Mouse (Mus musculus): ENCODE data around the gene Col23a1. TPM values are rescaled to one million over a fixed set of nuclear protein-coding genes. Genes with fewer than 3 reads are reported as not detected.

Col23a1 gene
- polyA plus RNA-seq, 1 experiment = 0.76 TPM

DNA sequence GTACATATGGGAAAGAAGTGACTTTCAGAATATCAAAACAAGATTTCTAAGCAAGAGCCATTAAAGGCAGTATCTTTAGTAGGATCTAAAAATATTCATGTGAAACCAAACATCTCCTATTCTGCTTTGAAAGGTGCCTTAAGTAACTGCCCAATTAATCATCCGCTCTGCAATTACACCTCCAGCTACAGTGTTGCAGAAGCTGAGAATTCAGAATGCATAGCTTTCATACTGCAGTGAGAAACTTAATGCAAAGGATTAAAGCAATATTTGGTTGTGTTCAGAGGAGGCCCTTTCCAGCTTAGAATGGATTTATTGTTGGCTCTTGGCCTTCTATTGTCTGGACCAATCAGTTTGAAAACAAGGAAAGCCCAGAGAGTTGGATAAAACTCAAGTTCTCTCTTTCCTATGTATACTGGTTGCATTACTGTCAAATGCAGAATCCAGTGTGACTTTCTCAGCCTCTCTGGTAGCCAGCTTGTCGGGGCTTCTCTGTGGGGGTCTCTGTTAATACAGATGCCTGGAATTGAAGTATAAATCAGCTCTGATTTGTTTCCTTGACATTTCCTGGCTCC is 4.3 kb downstream of the Col23a1 start:
- Histone ChIP-seq H3K9ac (ENCODE audit: low read depth, poor library complexity, severe bottlenecking) (no peak overlapping the region), H3K4me3 (ENCODE audit: low read depth, low read length) (no peak overlapping the region), H3K4me1 (ENCODE audit: control insufficient read depth, insufficient read depth, low read length) (no peaks in the 10 kb centered on the region), H3K36me3 (ENCODE audit: control insufficient read depth, insufficient read depth, low read length, poor library complexity, severe bottlenecking) (no peaks in the 10 kb centered on the region), H3K27ac (ENCODE audit: insufficient read depth, low read length) (no peak overlapping the region), H3K27me3 (ENCODE audit: control insufficient read depth, insufficient read depth, low read length, poor library complexity, severe bottlenecking) (peaks cover 4% of the 10 kb centered on the region; the same call in 1 of the 2 replicates), H3K9me3 (replicated peaks; ENCODE audit: control insufficient read depth, insufficient read depth, low read length, poor library complexity, severe bottlenecking) (no peaks in the 10 kb centered on the region; the same call in 1 of the 2 replicates)
- no peak for TF ChIP-seq EP300 (IDR thresholded peaks at IDR 0.05; ENCODE audit: insufficient read depth, low read depth, low read length)
- TF ChIP-seq CTCF (IDR thresholded peaks at IDR 0.05; ENCODE audit: low read depth, low read length) = no peak
- no peak for TF ChIP-seq POLR2A (IDR thresholded peaks at IDR 0.05; ENCODE audit: insufficient read depth, low read length)

GRCm38 (mm10) chr11:51295742-51296141 is 6.0 kb downstream of the Col23a1 start:
- TF ChIP-seq CTCF (IDR thresholded peaks at IDR 0.05; ENCODE audit: low read depth, low read length) (no peak), EP300 (IDR thresholded peaks at IDR 0.05; ENCODE audit: insufficient read depth, low read depth, low read length) (no peak), POLR2A (IDR thresholded peaks at IDR 0.05; ENCODE audit: insufficient read depth, low read length) (no peak)
- no peaks in the 10 kb centered on the region for H3K4me1 ChIP-seq (ENCODE audit: control insufficient read depth, insufficient read depth, low read length)
- H3K36me3 ChIP-seq (ENCODE audit: control insufficient read depth, insufficient read depth, low read length, poor library complexity, severe bottlenecking) = no peaks in the 10 kb centered on the region
- H3K9ac ChIP-seq (ENCODE audit: low read depth, poor library complexity, severe bottlenecking) = no peak overlapping the region
- peaks cover 4% of the 10 kb centered on the region; the same call in 1 of the 2 replicates for H3K27me3 ChIP-seq (ENCODE audit: control insufficient read depth, insufficient read depth, low read length, poor library complexity, severe bottlenecking)
- no peak overlapping the region for H3K27ac ChIP-seq (ENCODE audit: insufficient read depth, low read length)
- no peaks in the 10 kb centered on the region; the same call in 1 of the 2 replicates for H3K9me3 ChIP-seq (replicated peaks; ENCODE audit: control insufficient read depth, insufficient read depth, low read length, poor library complexity, severe bottlenecking)
- H3K4me3 ChIP-seq (ENCODE audit: low read depth, low read length) = no peak overlapping the region

GRCm38 (mm10) chr11:51298691-51299090 is 9.0 kb downstream of the Col23a1 start:
- H3K9me3 ChIP-seq (replicated peaks; ENCODE audit: control insufficient read depth, insufficient read depth, low read length, poor library complexity, severe bottlenecking) = no peaks in the 10 kb centered on the region
- TF ChIP-seq EP300 (IDR thresholded peaks at IDR 0.05; ENCODE audit: insufficient read depth, low read depth, low read length) (no peak), POLR2A (IDR thresholded peaks at IDR 0.05; ENCODE audit: insufficient read depth, low read length) (no peak), CTCF (IDR thresholded peaks at IDR 0.05; ENCODE audit: low read depth, low read length) (no peak)

DNA sequence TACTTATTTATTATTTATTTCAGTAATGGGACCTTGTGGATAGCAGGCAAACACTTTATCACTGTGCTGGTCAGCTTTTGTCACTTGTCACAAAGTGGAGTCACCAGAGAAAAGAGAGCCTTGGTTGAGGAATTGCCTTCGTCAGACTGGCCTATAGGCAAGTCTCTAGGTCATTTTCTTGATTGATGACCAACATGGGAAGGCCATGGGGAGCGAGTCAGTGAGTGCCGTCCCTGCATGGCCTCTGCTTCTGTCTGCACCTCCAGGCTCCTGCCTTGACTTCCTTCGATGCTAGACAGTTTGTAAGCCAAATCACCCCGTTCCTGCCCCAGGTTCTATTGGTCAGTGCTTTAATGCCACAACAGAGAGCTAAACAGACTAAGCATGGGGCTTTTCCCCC is 12.7 kb downstream of the Col23a1 start:
- H3K9me3 ChIP-seq (replicated peaks; ENCODE audit: control insufficient read depth, insufficient read depth, low read length, poor library complexity, severe bottlenecking) = no peaks in the 10 kb centered on the region
- no peak overlapping the region for H3K9ac ChIP-seq (ENCODE audit: low read depth, poor library complexity, severe bottlenecking)
- H3K36me3 ChIP-seq (ENCODE audit: control insufficient read depth, insufficient read depth, low read length, poor library complexity, severe bottlenecking) = no peaks in the 10 kb centered on the region
- H3K27me3 ChIP-seq (ENCODE audit: control insufficient read depth, insufficient read depth, low read length, poor library complexity, severe bottlenecking) = no peaks in the 10 kb centered on the region
- H3K4me1 ChIP-seq (ENCODE audit: control insufficient read depth, insufficient read depth, low read length) = no peaks in the 10 kb centered on the region
- no peak overlapping the region for H3K27ac ChIP-seq (ENCODE audit: insufficient read depth, low read length)
- no peak for TF ChIP-seq EP300 (IDR thresholded peaks at IDR 0.05; ENCODE audit: insufficient read depth, low read depth, low read length)
- TF ChIP-seq CTCF (IDR thresholded peaks at IDR 0.05; ENCODE audit: low read depth, low read length) = no peak
- no peak for TF ChIP-seq POLR2A (IDR thresholded peaks at IDR 0.05; ENCODE audit: insufficient read depth, low read length)
- no peak overlapping the region for H3K4me3 ChIP-seq (ENCODE audit: low read depth, low read length)

More at GRCm38 (mm10) chr11:51298691-51299090, 9.0 kb downstream of the Col23a1 start:
- no peak overlapping the region for H3K9ac ChIP-seq (ENCODE audit: low read depth, poor library complexity, severe bottlenecking)
- no peak overlapping the region for H3K4me3 ChIP-seq (ENCODE audit: low read depth, low read length)
- H3K27ac ChIP-seq (ENCODE audit: insufficient read depth, low read length) = no peak overlapping the region
- no peaks in the 10 kb centered on the region for H3K36me3 ChIP-seq (ENCODE audit: control insufficient read depth, insufficient read depth, low read length, poor library complexity, severe bottlenecking)
- no peaks in the 10 kb centered on the region for H3K27me3 ChIP-seq (ENCODE audit: control insufficient read depth, insufficient read depth, low read length, poor library complexity, severe bottlenecking)
- no peaks in the 10 kb centered on the region for H3K4me1 ChIP-seq (ENCODE audit: control insufficient read depth, insufficient read depth, low read length)

GRCm38 (mm10) chr11:51303981-51304553 is 14.3 kb downstream of the Col23a1 start:
- H3K9me3 ChIP-seq (replicated peaks; ENCODE audit: control insufficient read depth, insufficient read depth, low read length, poor library complexity, severe bottlenecking) = no peaks in the 10 kb centered on the region
- TF ChIP-seq POLR2A (IDR thresholded peaks at IDR 0.05; ENCODE audit: insufficient read depth, low read length) (no peak), EP300 (IDR thresholded peaks at IDR 0.05; ENCODE audit: insufficient read depth, low read depth, low read length) (no peak), CTCF (IDR thresholded peaks at IDR 0.05; ENCODE audit: low read depth, low read length) (no peak)
- H3K27me3 ChIP-seq (ENCODE audit: control insufficient read depth, insufficient read depth, low read length, poor library complexity, severe bottlenecking) = no peaks in the 10 kb centered on the region
- no peak overlapping the region for H3K9ac ChIP-seq (ENCODE audit: low read depth, poor library complexity, severe bottlenecking)
- no peak overlapping the region for H3K27ac ChIP-seq (ENCODE audit: insufficient read depth, low read length)
- no peaks in the 10 kb centered on the region for H3K36me3 ChIP-seq (ENCODE audit: control insufficient read depth, insufficient read depth, low read length, poor library complexity, severe bottlenecking)
- no peak overlapping the region for H3K4me3 ChIP-seq (ENCODE audit: low read depth, low read length)
- no peaks in the 10 kb centered on the region for H3K4me1 ChIP-seq (ENCODE audit: control insufficient read depth, insufficient read depth, low read length)

DNA sequence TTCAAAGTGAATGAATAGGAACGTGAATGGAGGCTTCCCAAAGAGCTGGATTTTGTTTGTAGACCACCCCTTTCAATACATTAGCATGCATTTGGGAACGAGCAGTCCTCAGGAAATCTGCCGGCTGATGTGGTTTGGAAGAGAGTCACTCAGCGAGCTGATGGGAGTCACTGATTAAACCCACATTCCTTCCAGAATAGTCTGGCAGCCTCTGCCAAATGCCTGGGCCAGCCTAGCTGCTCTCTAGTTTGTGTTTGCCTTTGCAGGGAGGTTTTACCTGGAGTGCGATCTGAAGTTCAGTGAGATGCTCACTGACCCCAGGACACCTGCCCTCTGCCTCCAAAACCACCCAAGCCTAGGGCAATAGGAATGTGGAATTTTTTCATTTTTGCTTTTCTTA is 18.6 kb downstream of the Col23a1 start:
- H3K36me3 ChIP-seq (ENCODE audit: control insufficient read depth, insufficient read depth, low read length, poor library complexity, severe bottlenecking) = no peaks in the 10 kb centered on the region
- H3K4me3 ChIP-seq (ENCODE audit: low read depth, low read length) = no peak overlapping the region
- no peaks in the 10 kb centered on the region for H3K27me3 ChIP-seq (ENCODE audit: control insufficient read depth, insufficient read depth, low read length, poor library complexity, severe bottlenecking)
- no peak overlapping the region for H3K27ac ChIP-seq (ENCODE audit: insufficient read depth, low read length)
- H3K4me1 ChIP-seq (ENCODE audit: control insufficient read depth, insufficient read depth, low read length) = no peaks in the 10 kb centered on the region
- H3K9me3 ChIP-seq (replicated peaks; ENCODE audit: control insufficient read depth, insufficient read depth, low read length, poor library complexity, severe bottlenecking) = no peaks in the 10 kb centered on the region; the same call in 1 of the 2 replicates
- no peak overlapping the region for H3K9ac ChIP-seq (ENCODE audit: low read depth, poor library complexity, severe bottlenecking)
- TF ChIP-seq CTCF (IDR thresholded peaks at IDR 0.05; ENCODE audit: low read depth, low read length) = no peak
- no peak for TF ChIP-seq POLR2A (IDR thresholded peaks at IDR 0.05; ENCODE audit: insufficient read depth, low read length)
- TF ChIP-seq EP300 (IDR thresholded peaks at IDR 0.05; ENCODE audit: insufficient read depth, low read depth, low read length) = no peak
